Mouse (Mus musculus): Measurements from ENCODE around the gene AC124108.1. TPM values are rescaled to one million over a fixed set of nuclear protein-coding genes. Genes with fewer than 3 reads are reported as not detected.

Gene AC124108.1
- polyA plus RNA-seq, 2 experiments: 0.14 to 0.80 TPM

- WGBS: 12% methylated on average over 11 of the region's 13 CpGs
- Histone ChIP-seq H3K27me3 (ENCODE audit: control insufficient read depth, insufficient read depth, low read length) (no peaks in the 10 kb centered on the region), H3K4me1 (ENCODE audit: control insufficient read depth, insufficient read depth, low read length) (0 out of 2 replicates have a peak, but pooled peaks cover 2% of the 10 kb centered on the region), H3K27ac (replicated peaks; ENCODE audit: low read depth, low read length) (no peak overlapping the region), H3K9me3 (ENCODE audit: control insufficient read depth, low read length) (no peaks in the 10 kb centered on the region), H3K4me3 (replicated peaks; ENCODE audit: low read length) (no peak overlapping the region), H3K9ac (ENCODE audit: low read depth, low read length, severe bottlenecking) (no peak overlapping the region), H3K36me3 (ENCODE audit: control insufficient read depth, insufficient read depth, low read length) (no peaks in the 10 kb centered on the region), H3K4me2 (replicated peaks; ENCODE audit: low read depth, low read length, severe bottlenecking) (no peak overlapping the region)
- no peak for ATAC-seq (ENCODE audit: low FRiP score, low read depth)
- DNase-seq (ENCODE audit: low spot score): no peak
- TF ChIP-seq POLR2A (IDR thresholded peaks at IDR 0.05; ENCODE audit: borderline replicate concordance, extremely low read depth, insufficient read depth, insufficient read length): no peak
These were observed 26.3 kb upstream of the AC124108.1 start for GRCm38 (mm10) chr1:132164780-132165518.

GRCm38 (mm10) chr1:132165859-132166258, 25.4 kb upstream of the AC124108.1 start:
- H3K9ac ChIP-seq (ENCODE audit: low read depth, low read length, severe bottlenecking): no peak overlapping the region
- H3K36me3 ChIP-seq (ENCODE audit: control insufficient read depth, insufficient read depth, low read length): no peaks in the 10 kb centered on the region
- TF ChIP-seq POLR2A (IDR thresholded peaks at IDR 0.05; ENCODE audit: borderline replicate concordance, extremely low read depth, insufficient read depth, insufficient read length): no peak
- H3K9me3 ChIP-seq (ENCODE audit: control insufficient read depth, low read length): no peaks in the 10 kb centered on the region
- no peak overlapping the region for H3K27ac ChIP-seq (replicated peaks; ENCODE audit: low read depth, low read length)
- no peak overlapping the region for H3K4me2 ChIP-seq (replicated peaks; ENCODE audit: low read depth, low read length, severe bottlenecking)
- 0 out of 2 replicates have a peak, but pooled peaks cover 2% of the 10 kb centered on the region for H3K4me1 ChIP-seq (ENCODE audit: control insufficient read depth, insufficient read depth, low read length)
- DNase-seq (ENCODE audit: low spot score) (no peak), ATAC-seq (ENCODE audit: low FRiP score, low read depth) (no peak)
- no peaks in the 10 kb centered on the region for H3K27me3 ChIP-seq (ENCODE audit: control insufficient read depth, insufficient read depth, low read length)
- H3K4me3 ChIP-seq (replicated peaks; ENCODE audit: low read length): no peak overlapping the region
- WGBS: 74% methylated on average over 3 of the region's 3 CpGs

- TF ChIP-seq POLR2A (IDR thresholded peaks at IDR 0.05; ENCODE audit: borderline replicate concordance, extremely low read depth, insufficient read depth, insufficient read length): no peak
- Histone ChIP-seq H3K4me2 (replicated peaks; ENCODE audit: low read depth, low read length, severe bottlenecking) (peak overlapping the region; percentile 19; the same call in 1 of the 2 replicates), H3K27ac (replicated peaks; ENCODE audit: low read depth, low read length) (no peak overlapping the region), H3K4me3 (replicated peaks; ENCODE audit: low read length) (no peak overlapping the region), H3K27me3 (ENCODE audit: control insufficient read depth, insufficient read depth, low read length) (no peaks in the 10 kb centered on the region), H3K9ac (ENCODE audit: low read depth, low read length, severe bottlenecking) (no peak overlapping the region), H3K4me1 (ENCODE audit: control insufficient read depth, insufficient read depth, low read length) (0 out of 2 replicates have a peak, but pooled peaks cover 2% of the 10 kb centered on the region), H3K9me3 (ENCODE audit: control insufficient read depth, low read length) (no peaks in the 10 kb centered on the region), H3K36me3 (ENCODE audit: control insufficient read depth, insufficient read depth, low read length) (no peaks in the 10 kb centered on the region)
- peak; percentile 57; the same call in 1 of the 2 replicates for ATAC-seq (ENCODE audit: low FRiP score, low read depth)
- DNase-seq (ENCODE audit: low spot score): no peak
- WGBS: 10% methylated on average over 12 of the region's 12 CpGs
These were observed 23.0 kb upstream of the AC124108.1 start for GRCm38 (mm10) chr1:132168115-132168767.

- WGBS: 35% methylated on average over 6 of the region's 6 CpGs
- Histone ChIP-seq H3K9me3 (ENCODE audit: control insufficient read depth, low read length) (no peaks in the 10 kb centered on the region), H3K36me3 (ENCODE audit: control insufficient read depth, insufficient read depth, low read length) (no peaks in the 10 kb centered on the region), H3K4me3 (replicated peaks; ENCODE audit: low read length) (no peak overlapping the region), H3K27me3 (ENCODE audit: control insufficient read depth, insufficient read depth, low read length) (no peaks in the 10 kb centered on the region), H3K4me2 (replicated peaks; ENCODE audit: low read depth, low read length, severe bottlenecking) (no peak overlapping the region), H3K9ac (ENCODE audit: low read depth, low read length, severe bottlenecking) (no peak overlapping the region), H3K27ac (replicated peaks; ENCODE audit: low read depth, low read length) (no peak overlapping the region), H3K4me1 (ENCODE audit: control insufficient read depth, insufficient read depth, low read length) (0 out of 2 replicates have a peak, but pooled peaks cover 2% of the 10 kb centered on the region)
- TF ChIP-seq POLR2A (IDR thresholded peaks at IDR 0.05; ENCODE audit: borderline replicate concordance, extremely low read depth, insufficient read depth, insufficient read length): no peak
- DNase-seq (ENCODE audit: low spot score) (no peak), ATAC-seq (ENCODE audit: low FRiP score, low read depth) (no peak)
These were observed 20.6 kb upstream of the AC124108.1 start for GRCm38 (mm10) chr1:132170698-132171097.

GRCm38 (mm10) chr1:132171619-132172018, 19.6 kb upstream of the AC124108.1 start:
- Histone ChIP-seq H3K27ac (replicated peaks; ENCODE audit: low read depth, low read length) (no peak overlapping the region), H3K9me3 (ENCODE audit: control insufficient read depth, low read length) (no peaks in the 10 kb centered on the region), H3K4me1 (ENCODE audit: control insufficient read depth, insufficient read depth, low read length) (0 out of 2 replicates have a peak, but pooled peaks cover 2% of the 10 kb centered on the region), H3K4me3 (replicated peaks; ENCODE audit: low read length) (no peak overlapping the region), H3K36me3 (ENCODE audit: control insufficient read depth, insufficient read depth, low read length) (no peaks in the 10 kb centered on the region), H3K9ac (ENCODE audit: low read depth, low read length, severe bottlenecking) (no peak overlapping the region), H3K27me3 (ENCODE audit: control insufficient read depth, insufficient read depth, low read length) (no peaks in the 10 kb centered on the region), H3K4me2 (replicated peaks; ENCODE audit: low read depth, low read length, severe bottlenecking) (no peak overlapping the region)
- DNase-seq (ENCODE audit: low spot score) (no peak), ATAC-seq (ENCODE audit: low FRiP score, low read depth) (no peak)
- no peak for TF ChIP-seq POLR2A (IDR thresholded peaks at IDR 0.05; ENCODE audit: borderline replicate concordance, extremely low read depth, insufficient read depth, insufficient read length)
- 0% methylated on average over 1 of the region's 2 CpGs for WGBS

All from limb, embryonic 14.5 days (tissue).